Mouse (Mus musculus): ENCODE measurements around the gene Slc2a4. TPM values are rescaled to one million over a fixed set of nuclear protein-coding genes. Genes with fewer than 3 reads are reported as not detected.
"Not testable (repeated sequence)": the region's sequence is repeated elsewhere in the genome, so short reads cannot be mapped to it uniquely, and the experiment has no call there.

Gene Slc2a4
- polyA plus RNA-seq, 1 experiment from 2014 or later: 14.2 TPM

- Histone ChIP-seq H3K4me2 (no peak overlapping the region), H3K27me3 (peaks cover 48% of the 10 kb centered on the region), H3K4me3 (replicated peaks) (no peak overlapping the region), H3K4me1 (replicated peaks) (peaks cover 29% of the 10 kb centered on the region), H3K9me3 (replicated peaks) (no peaks in the 10 kb centered on the region), H3K9ac (no peak overlapping the region), H3K36me3 (peaks cover 50% of the 10 kb centered on the region), H3K27ac (no peak overlapping the region)
- no peak for DNase-seq
- ATAC-seq (ENCODE audit: low read depth): no peak
- WGBS (ENCODE audit: insufficient replicate concordance): 67% methylated on average over 4 of the region's 4 CpGs
Measured at GRCm38 (mm10) chr11:69968793-69969192, 20.8 kb upstream of the Slc2a4 start.

- Histone ChIP-seq H3K27ac (no peak overlapping the region), H3K9me3 (replicated peaks) (no peaks in the 10 kb centered on the region), H3K4me3 (replicated peaks) (peak overlapping the region; percentile 47), H3K27me3 (peaks cover 67% of the 10 kb centered on the region), H3K9ac (0 out of 2 replicates have a peak overlapping the region, but pooled peaks have one; percentile 15), H3K4me2 (peak overlapping the region; percentile 68), H3K4me1 (replicated peaks) (peaks cover 29% of the 10 kb centered on the region), H3K36me3 (peaks cover 32% of the 10 kb centered on the region)
- WGBS (ENCODE audit: insufficient replicate concordance): 28% methylated on average over 17 of the region's 17 CpGs
- ATAC-seq (ENCODE audit: low read depth): 0 out of 2 replicates have a peak, but pooled peaks have one; percentile 4
- no peak for DNase-seq
Measured at GRCm38 (mm10) chr11:69966860-69967517, 19.0 kb upstream of the Slc2a4 start.

GRCm38 (mm10) chr11:69966006-69966859 lies 18.2 kb upstream of the Slc2a4 start:
- peaks cover 27% of the 10 kb centered on the region for H3K36me3 ChIP-seq
- peaks cover 29% of the 10 kb centered on the region for H3K4me1 ChIP-seq (replicated peaks)
- no peak for DNase-seq
- peak overlapping the region; percentile 68 for H3K4me2 ChIP-seq
- H3K9ac ChIP-seq: 0 out of 2 replicates have a peak overlapping the region, but pooled peaks have one; percentile 15
- ATAC-seq (ENCODE audit: low read depth): peak; percentile 63
- peak overlapping the region; percentile 47 for H3K4me3 ChIP-seq (replicated peaks)
- no peak overlapping the region for H3K27ac ChIP-seq
- H3K27me3 ChIP-seq: peaks cover 74% of the 10 kb centered on the region
- 2% methylated on average over 59 of the region's 59 CpGs for WGBS (ENCODE audit: insufficient replicate concordance)
- H3K9me3 ChIP-seq (replicated peaks): no peaks in the 10 kb centered on the region

- WGBS (ENCODE audit: insufficient replicate concordance): 3% methylated on average over 49 of the region's 49 CpGs
- H3K4me1 ChIP-seq (replicated peaks): peaks cover 29% of the 10 kb centered on the region
- no peaks in the 10 kb centered on the region for H3K9me3 ChIP-seq (replicated peaks)
- peaks cover 23% of the 10 kb centered on the region for H3K36me3 ChIP-seq
- peak overlapping the region; percentile 47 for H3K4me3 ChIP-seq (replicated peaks)
- H3K4me2 ChIP-seq: peak overlapping the region; percentile 68
- H3K9ac ChIP-seq: no peak overlapping the region
- H3K27me3 ChIP-seq: peaks cover 81% of the 10 kb centered on the region
- H3K27ac ChIP-seq: no peak overlapping the region
- DNase-seq (no peak), ATAC-seq (ENCODE audit: low read depth) (no peak)
Measured at GRCm38 (mm10) chr11:69965271-69966005, 17.4 kb upstream of the Slc2a4 start.

DNA sequence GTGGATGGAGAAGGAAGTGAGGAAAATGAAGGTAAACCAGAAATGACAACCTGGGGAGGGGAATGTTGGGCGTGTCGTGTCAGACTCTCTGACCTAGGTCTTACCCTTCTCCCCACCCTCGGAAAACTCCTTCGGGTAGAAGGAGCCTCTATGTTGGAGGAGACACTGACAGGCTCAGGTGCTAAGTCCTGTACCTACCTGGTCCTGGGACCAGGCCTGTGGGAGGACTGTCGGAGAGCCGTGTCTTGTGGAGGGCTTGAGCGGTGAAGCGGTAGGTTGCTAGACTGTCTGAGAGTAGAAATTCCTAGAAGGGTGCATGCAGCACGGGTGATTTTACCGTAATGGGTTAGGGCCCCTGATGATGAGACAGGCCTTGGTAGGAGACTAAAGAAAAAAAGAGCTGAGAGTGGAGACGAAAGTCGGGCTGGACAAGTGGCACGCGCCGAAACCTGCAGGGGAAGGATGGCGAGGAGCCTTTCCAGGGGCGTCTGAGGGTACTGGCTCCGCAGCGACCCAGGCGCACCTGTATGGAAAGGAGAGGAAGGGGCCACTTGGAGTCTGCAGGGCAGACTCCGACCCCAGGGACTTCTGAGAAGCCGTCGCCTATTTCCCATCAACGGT lies 16.8 kb upstream of the Slc2a4 start, which contains the start of gene Cldn7:
Cldn7 (plus strand) TSS at position 130 of the 621 bp plus-strand sequence.
- DNase-seq: no peak
- Histone ChIP-seq H3K4me1 (replicated peaks) (peaks cover 29% of the 10 kb centered on the region), H3K27ac (no peak within 1 kb of the TSS), H3K4me3 (replicated peaks) (peak within 1 kb of the TSS; percentile 47), H3K36me3 (peaks cover 17% of the 10 kb centered on the region), H3K9me3 (replicated peaks) (no peaks in the 10 kb centered on the region), H3K9ac (no peak within 1 kb of the TSS), H3K4me2 (peak within 1 kb of the TSS; percentile 42), H3K27me3 (peaks cover 87% of the 10 kb centered on the region)
- WGBS (ENCODE audit: insufficient replicate concordance): 13% methylated on average over 24 of the region's 24 CpGs
- no peak for ATAC-seq (ENCODE audit: low read depth)

GRCm38 (mm10) chr11:69961841-69962240 lies 13.9 kb upstream of the Slc2a4 start:
- Histone ChIP-seq H3K9ac (no peak overlapping the region), H3K4me3 (replicated peaks) (no peak overlapping the region), H3K27ac (no peak overlapping the region), H3K4me2 (no peak overlapping the region), H3K27me3 (peaks cover 92% of the 10 kb centered on the region), H3K36me3 (no peaks in the 10 kb centered on the region), H3K4me1 (replicated peaks) (peaks cover 19% of the 10 kb centered on the region), H3K9me3 (replicated peaks) (no peaks in the 10 kb centered on the region)
- ATAC-seq (ENCODE audit: low read depth): no peak
- no peak for DNase-seq
- 15% methylated on average over 5 of the region's 5 CpGs for WGBS (ENCODE audit: insufficient replicate concordance)

DNA sequence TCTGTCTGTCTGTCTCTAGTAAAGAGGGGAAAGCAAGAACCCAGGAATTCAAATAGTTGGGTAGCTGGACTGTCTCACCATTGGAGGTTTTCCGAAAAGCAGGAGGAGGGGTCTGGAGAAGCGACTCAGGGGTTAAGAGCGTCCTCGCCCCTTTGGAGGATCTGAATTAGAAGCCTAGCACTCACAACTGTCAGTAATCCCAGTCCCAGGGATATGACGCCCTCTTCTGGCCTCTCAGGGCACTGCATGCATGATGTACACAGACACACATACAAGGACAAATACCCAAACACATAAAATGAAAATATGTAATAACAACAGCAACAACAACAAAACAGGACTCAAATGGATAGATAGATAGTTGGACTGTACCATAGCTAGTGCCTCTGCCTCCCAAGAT lies 12.6 kb upstream of the Slc2a4 start:
- Histone ChIP-seq H3K4me3 (replicated peaks) (no peak overlapping the region), H3K36me3 (no peaks in the 10 kb centered on the region), H3K9me3 (replicated peaks) (no peaks in the 10 kb centered on the region), H3K27me3 (peaks cover 90% of the 10 kb centered on the region), H3K9ac (no peak overlapping the region), H3K4me2 (no peak overlapping the region), H3K4me1 (replicated peaks) (peaks cover 7% of the 10 kb centered on the region), H3K27ac (no peak overlapping the region)
- ATAC-seq (ENCODE audit: low read depth): no peak
- 24% methylated on average over 5 of the region's 5 CpGs for WGBS (ENCODE audit: insufficient replicate concordance)
- no peak for DNase-seq

GRCm38 (mm10) chr11:69956218-69956617 lies 8.2 kb upstream of the Slc2a4 start:
- peaks cover 72% of the 10 kb centered on the region for H3K27me3 ChIP-seq
- 77% methylated on average over 1 of the region's 1 CpGs for WGBS (ENCODE audit: insufficient replicate concordance)

DNA sequence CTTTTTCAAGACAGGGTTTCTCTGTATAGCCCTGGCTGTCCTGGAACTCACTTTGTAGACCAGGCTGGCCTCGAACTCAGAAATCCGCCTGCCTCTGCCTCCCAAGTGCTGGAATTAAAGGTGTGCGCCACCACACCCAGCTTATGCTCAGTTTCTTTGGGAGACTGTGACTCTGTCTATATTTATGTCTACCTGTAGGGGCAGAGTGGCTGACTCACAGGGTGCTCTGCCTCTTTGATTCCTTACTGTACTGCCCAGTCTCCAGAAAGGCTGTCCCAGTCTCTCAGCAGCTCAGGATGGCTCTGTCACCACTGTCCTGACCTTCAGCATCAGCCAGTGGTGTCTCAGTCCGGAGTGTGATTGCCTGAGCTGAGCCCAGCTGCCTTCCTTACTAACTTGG lies 7.6 kb upstream of the Slc2a4 start:
- peaks cover 71% of the 10 kb centered on the region for H3K27me3 ChIP-seq
- H3K4me2 ChIP-seq; H3K36me3 ChIP-seq; H3K4me3 ChIP-seq (replicated peaks); ATAC-seq (ENCODE audit: low read depth); H3K9ac ChIP-seq; H3K4me1 ChIP-seq (replicated peaks); H3K27ac ChIP-seq; H3K9me3 ChIP-seq (replicated peaks); DNase-seq: not testable (repeated sequence)
- 53% methylated on average over 4 of the region's 4 CpGs for WGBS (ENCODE audit: insufficient replicate concordance)

More at GRCm38 (mm10) chr11:69956218-69956617, 8.2 kb upstream of the Slc2a4 start:
- ATAC-seq (ENCODE audit: low read depth) (no peak), DNase-seq (no peak)
- Histone ChIP-seq H3K4me2 (no peak overlapping the region), H3K9ac (no peak overlapping the region), H3K27ac (no peak overlapping the region), H3K36me3 (no peaks in the 10 kb centered on the region), H3K4me1 (replicated peaks) (peaks cover 7% of the 10 kb centered on the region; the same call in 1 of the 2 replicates), H3K9me3 (replicated peaks) (no peaks in the 10 kb centered on the region), H3K4me3 (replicated peaks) (no peak overlapping the region)

GRCm38 (mm10) chr11:69953267-69953915 lies 5.4 kb upstream of the Slc2a4 start:
- H3K4me2 ChIP-seq: no peak overlapping the region
- DNase-seq (no peak), ATAC-seq (ENCODE audit: low read depth) (no peak)
- no peak overlapping the region for H3K4me3 ChIP-seq (replicated peaks)
- H3K36me3 ChIP-seq: no peaks in the 10 kb centered on the region
- WGBS (ENCODE audit: insufficient replicate concordance): 33% methylated on average over 11 of the region's 11 CpGs
- H3K9me3 ChIP-seq (replicated peaks): no peaks in the 10 kb centered on the region
- H3K9ac ChIP-seq: no peak overlapping the region
- H3K4me1 ChIP-seq (replicated peaks): peaks cover 16% of the 10 kb centered on the region
- no peak overlapping the region for H3K27ac ChIP-seq
- peaks cover 60% of the 10 kb centered on the region for H3K27me3 ChIP-seq

All from liver, embryonic 13.5 days (tissue).